Mouse (Mus musculus): ENCODE measurements at regions not wholly inside any gene's neighbourhood (a gene's known extent, or its start where the extent isn't known, plus 50 kb on each side); places are given as distances from the start of the nearest gene placed in this dataset.
A peak's percentile ranks its signal among the peaks of the same experiment; 100 is the strongest.

GRCm38 (mm10) chr8:41561995-41562394, 145.1 kb upstream of the Frg1 start:
- H3K27ac ChIP-seq (replicated peaks): no peak overlapping the region
- H3K4me1 ChIP-seq: no peaks in the 10 kb centered on the region
- no peaks in the 10 kb centered on the region for H3K27me3 ChIP-seq (replicated peaks)
- H3K4me2 ChIP-seq: peak overlapping the region; percentile 27
- ATAC-seq (ENCODE audit: extremely low read depth, insufficient number of reproducible peaks, low FRiP score, low TSS enrichment): no peak
- no peak overlapping the region for H3K9ac ChIP-seq
- no peak overlapping the region for H3K4me3 ChIP-seq
- no peaks in the 10 kb centered on the region for H3K9me3 ChIP-seq
- 60% methylated on average over 14 of the region's 14 CpGs for WGBS
- no peaks in the 10 kb centered on the region for H3K36me3 ChIP-seq

- no peak overlapping the region for H3K4me3 ChIP-seq
- no peaks in the 10 kb centered on the region for H3K27me3 ChIP-seq (replicated peaks)
- no peak overlapping the region for H3K4me2 ChIP-seq
- H3K4me1 ChIP-seq: no peaks in the 10 kb centered on the region
- H3K9me3 ChIP-seq: no peaks in the 10 kb centered on the region
- H3K9ac ChIP-seq: no peak overlapping the region
- no peak overlapping the region for H3K27ac ChIP-seq (replicated peaks)
- ATAC-seq (ENCODE audit: extremely low read depth, insufficient number of reproducible peaks, low FRiP score, low TSS enrichment): no peak
- 31% methylated on average over 3 of the region's 3 CpGs for WGBS
- H3K36me3 ChIP-seq: no peaks in the 10 kb centered on the region
Observed at GRCm38 (mm10) chr8:41556819-41557218, 139.9 kb upstream of the Frg1 start.

- Histone ChIP-seq H3K9ac (no peak overlapping the region), H3K4me3 (no peak overlapping the region), H3K4me1 (no peaks in the 10 kb centered on the region), H3K9me3 (no peaks in the 10 kb centered on the region), H3K36me3 (no peaks in the 10 kb centered on the region), H3K27ac (replicated peaks) (no peak overlapping the region), H3K4me2 (no peak overlapping the region), H3K27me3 (replicated peaks) (no peaks in the 10 kb centered on the region)
- ATAC-seq (ENCODE audit: extremely low read depth, insufficient number of reproducible peaks, low FRiP score, low TSS enrichment): no peak
- 63% methylated on average over 8 of the region's 8 CpGs for WGBS
Observed at GRCm38 (mm10) chr8:41552747-41553534, 136.1 kb upstream of the Frg1 start.

DNA sequence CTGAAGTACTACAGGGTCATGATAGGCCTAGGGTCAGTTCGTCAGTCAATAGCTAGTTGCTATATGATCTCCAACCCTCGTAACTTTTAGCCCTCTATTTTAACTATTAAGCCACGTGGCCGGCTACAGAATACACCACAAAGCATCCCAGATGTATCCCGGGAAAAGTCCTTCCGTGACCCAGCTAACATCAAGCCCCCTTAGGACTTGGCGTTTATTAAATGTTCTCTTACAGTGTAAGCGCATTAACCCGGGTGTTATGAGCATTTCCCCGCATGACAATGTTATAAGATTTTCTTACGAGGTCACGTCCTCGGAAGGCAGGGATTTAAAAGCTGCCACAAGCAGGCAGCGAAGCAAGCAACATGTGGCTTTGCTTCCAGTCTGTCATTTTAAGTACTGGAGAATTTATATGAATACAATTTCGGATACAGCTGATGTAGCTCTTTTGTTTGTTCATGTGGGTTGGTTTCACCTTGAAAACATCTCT, 135.1 kb upstream of the Frg1 start:
- Histone ChIP-seq H3K4me3 (no peak overlapping the region), H3K4me2 (no peak overlapping the region), H3K27me3 (replicated peaks) (no peaks in the 10 kb centered on the region), H3K9ac (no peak overlapping the region), H3K9me3 (no peaks in the 10 kb centered on the region), H3K4me1 (no peaks in the 10 kb centered on the region), H3K27ac (replicated peaks) (no peak overlapping the region), H3K36me3 (no peaks in the 10 kb centered on the region)
- 74% methylated on average over 15 of the region's 15 CpGs for WGBS
- ATAC-seq (ENCODE audit: extremely low read depth, insufficient number of reproducible peaks, low FRiP score, low TSS enrichment): no peak

- ATAC-seq (ENCODE audit: extremely low read depth, insufficient number of reproducible peaks, low FRiP score, low TSS enrichment): no peak
- no peak overlapping the region for H3K4me3 ChIP-seq
- no peak overlapping the region for H3K9ac ChIP-seq
- H3K27ac ChIP-seq (replicated peaks): no peak overlapping the region
- H3K9me3 ChIP-seq: no peaks in the 10 kb centered on the region
- no peaks in the 10 kb centered on the region for H3K36me3 ChIP-seq
- no peaks in the 10 kb centered on the region for H3K27me3 ChIP-seq (replicated peaks)
- H3K4me2 ChIP-seq: no peak overlapping the region
- no peaks in the 10 kb centered on the region for H3K4me1 ChIP-seq
- 68% methylated on average over 2 of the region's 2 CpGs for WGBS
Observed at GRCm38 (mm10) chr8:41550095-41550420, 133.2 kb upstream of the Frg1 start.

DNA sequence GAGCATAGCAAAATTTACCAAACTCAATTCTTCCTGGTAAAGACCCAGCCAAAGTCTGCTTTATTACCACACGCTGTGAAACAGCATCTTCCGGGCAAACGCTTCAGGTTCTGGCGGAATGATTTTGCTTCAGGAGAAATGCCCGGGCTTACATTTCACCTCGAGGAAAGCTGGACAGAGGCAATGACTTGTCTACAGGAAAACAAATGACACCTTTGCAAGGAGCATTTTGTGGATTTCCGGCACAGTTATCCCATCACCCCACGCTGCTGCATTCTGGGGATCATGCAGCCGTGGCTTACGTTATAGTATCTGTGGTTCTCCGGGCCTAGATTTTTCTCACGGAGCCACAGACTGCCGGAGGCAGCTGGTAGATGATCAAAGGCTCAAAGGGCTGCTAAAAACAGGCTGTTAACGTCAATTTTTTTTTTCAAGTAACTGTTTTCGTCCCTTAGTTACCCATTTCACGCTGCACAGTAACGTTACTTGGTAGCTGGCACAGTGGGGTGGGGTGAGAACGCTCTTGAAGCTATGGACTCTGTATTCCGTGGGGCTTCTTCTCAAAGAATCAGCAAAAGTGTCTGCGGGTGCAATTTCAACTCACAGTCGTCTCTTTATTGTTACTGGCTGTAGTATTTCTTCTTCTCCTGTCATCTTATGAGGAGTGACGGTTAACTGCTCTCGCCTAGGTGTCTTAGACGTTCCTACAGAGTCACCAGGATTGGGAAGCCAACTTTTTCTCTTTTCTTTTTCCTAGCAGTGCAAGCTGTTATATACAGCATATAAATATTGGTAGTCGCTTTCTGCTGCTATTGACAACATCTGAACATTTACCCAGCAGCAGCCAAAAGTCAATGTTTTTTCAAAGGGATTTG, 132.6 kb upstream of the Frg1 start:
- H3K9ac ChIP-seq: no peak overlapping the region
- no peaks in the 10 kb centered on the region for H3K4me1 ChIP-seq
- H3K27me3 ChIP-seq (replicated peaks): no peaks in the 10 kb centered on the region
- H3K4me3 ChIP-seq: no peak overlapping the region
- no peak for ATAC-seq (ENCODE audit: extremely low read depth, insufficient number of reproducible peaks, low FRiP score, low TSS enrichment)
- no peak overlapping the region for H3K4me2 ChIP-seq
- no peak overlapping the region for H3K27ac ChIP-seq (replicated peaks)
- no peaks in the 10 kb centered on the region for H3K36me3 ChIP-seq
- no peaks in the 10 kb centered on the region for H3K9me3 ChIP-seq
- WGBS: 71% methylated on average over 25 of the region's 25 CpGs

DNA sequence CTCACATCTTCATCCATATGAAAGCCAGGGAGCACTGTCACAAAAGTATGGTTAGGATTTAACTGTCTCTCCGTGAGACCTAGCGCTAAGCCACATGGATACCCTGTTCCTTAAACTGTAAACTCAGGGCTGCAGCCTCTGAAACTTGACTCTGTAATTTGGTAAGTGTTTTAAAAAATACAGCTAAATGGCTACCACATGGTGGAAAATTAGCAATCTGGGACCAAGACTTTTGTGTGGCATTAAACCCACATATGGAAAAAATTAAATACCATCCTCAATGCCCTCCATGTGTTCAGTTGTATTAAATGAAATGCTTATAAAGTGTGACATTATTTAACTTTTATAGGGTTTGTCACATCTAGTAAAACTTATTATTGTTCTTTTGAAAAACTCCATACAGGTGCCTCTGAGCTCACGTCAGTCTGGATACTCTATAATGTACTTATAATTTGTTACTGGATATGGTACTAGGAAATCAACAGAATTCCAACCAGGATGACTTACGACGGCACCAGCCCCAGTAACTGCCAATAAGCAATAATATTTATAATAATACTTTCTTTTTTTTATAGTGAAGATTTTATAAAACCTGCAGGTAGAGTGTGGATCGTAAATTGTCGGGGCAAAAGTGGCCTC, 131.0 kb upstream of the Frg1 start:
- Histone ChIP-seq H3K4me2 (no peak overlapping the region), H3K4me3 (no peak overlapping the region), H3K36me3 (no peaks in the 10 kb centered on the region), H3K9ac (no peak overlapping the region), H3K27ac (replicated peaks) (no peak overlapping the region), H3K9me3 (no peaks in the 10 kb centered on the region), H3K27me3 (replicated peaks) (no peaks in the 10 kb centered on the region), H3K4me1 (no peaks in the 10 kb centered on the region)
- ATAC-seq (ENCODE audit: extremely low read depth, insufficient number of reproducible peaks, low FRiP score, low TSS enrichment): no peak
- 85% methylated on average over 7 of the region's 7 CpGs for WGBS

DNA sequence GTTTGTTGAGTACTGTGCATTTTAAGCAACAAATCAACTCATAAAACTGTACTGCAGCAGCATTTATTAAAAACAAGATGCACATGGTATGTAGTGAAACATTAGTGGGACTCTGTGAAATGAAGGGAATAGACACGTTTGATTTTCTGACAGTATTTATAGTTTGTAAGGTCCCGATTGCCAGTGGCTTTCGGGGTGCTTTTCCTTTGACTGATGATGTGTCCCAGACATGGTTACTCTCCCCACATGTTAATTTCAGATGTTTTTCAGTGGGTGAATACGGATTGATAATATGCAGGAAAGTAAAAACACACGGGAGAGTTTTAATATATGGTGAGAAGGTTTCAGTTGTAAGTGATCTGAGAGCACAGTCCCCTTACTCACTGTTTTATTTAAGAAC, 115.3 kb upstream of the Frg1 start:
- H3K27me3 ChIP-seq (replicated peaks): no peaks in the 10 kb centered on the region
- H3K4me2 ChIP-seq: no peak overlapping the region
- 69% methylated on average over 5 of the region's 5 CpGs for WGBS
- no peak overlapping the region for H3K9ac ChIP-seq
- H3K4me3 ChIP-seq: no peak overlapping the region
- H3K36me3 ChIP-seq: no peaks in the 10 kb centered on the region
- no peak overlapping the region for H3K27ac ChIP-seq (replicated peaks)
- no peaks in the 10 kb centered on the region for H3K4me1 ChIP-seq
- ATAC-seq (ENCODE audit: extremely low read depth, insufficient number of reproducible peaks, low FRiP score, low TSS enrichment): no peak
- H3K9me3 ChIP-seq: no peaks in the 10 kb centered on the region

DNA sequence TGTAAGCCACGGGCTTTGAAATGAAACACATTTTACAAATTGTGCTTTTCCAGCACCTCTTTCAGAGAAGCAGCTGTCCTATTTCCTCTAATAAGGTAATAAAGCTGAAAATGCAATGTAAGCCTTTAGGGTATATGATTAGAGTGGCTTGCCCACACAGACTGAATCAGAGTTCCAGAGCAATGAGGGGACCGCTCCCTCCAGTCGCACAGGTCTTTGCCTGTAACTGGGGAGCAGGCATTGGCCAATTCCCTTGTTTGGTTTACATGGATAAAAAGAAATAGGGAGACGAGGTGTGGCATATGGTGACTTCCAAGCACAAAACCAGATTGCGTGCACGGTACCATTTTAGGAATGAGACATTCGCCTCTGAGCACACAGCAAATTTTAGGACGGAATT, 112.7 kb upstream of the Frg1 start:
- Histone ChIP-seq H3K4me1 (no peaks in the 10 kb centered on the region), H3K4me2 (no peak overlapping the region), H3K9me3 (no peaks in the 10 kb centered on the region), H3K36me3 (no peaks in the 10 kb centered on the region), H3K4me3 (no peak overlapping the region), H3K27ac (replicated peaks) (no peak overlapping the region), H3K9ac (no peak overlapping the region), H3K27me3 (replicated peaks) (no peaks in the 10 kb centered on the region)
- WGBS: 82% methylated on average over 8 of the region's 8 CpGs
- ATAC-seq (ENCODE audit: extremely low read depth, insufficient number of reproducible peaks, low FRiP score, low TSS enrichment): no peak

DNA sequence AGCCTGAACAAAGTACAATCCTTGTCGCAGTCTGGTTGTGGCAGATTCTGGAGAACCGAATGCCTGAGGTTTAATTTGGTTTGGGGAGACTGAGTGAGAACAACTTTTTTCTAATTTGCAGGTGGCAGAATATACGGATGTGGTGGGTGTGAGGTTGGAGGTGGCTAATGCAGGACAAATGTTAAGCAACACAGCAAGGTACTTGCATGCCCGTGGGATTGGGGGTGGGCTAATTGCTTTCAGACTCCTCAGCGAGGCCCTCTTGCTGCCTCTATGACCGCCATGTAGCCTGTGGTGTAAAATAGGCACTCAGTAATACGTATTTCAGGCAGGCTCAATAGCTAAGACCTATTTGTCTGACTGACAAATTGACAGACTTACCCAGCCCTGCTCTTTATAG, 109.4 kb upstream of the Frg1 start:
- no peak overlapping the region for H3K27ac ChIP-seq (replicated peaks)
- H3K4me1 ChIP-seq: no peaks in the 10 kb centered on the region
- H3K4me2 ChIP-seq: no peak overlapping the region
- no peak for ATAC-seq (ENCODE audit: extremely low read depth, insufficient number of reproducible peaks, low FRiP score, low TSS enrichment)
- WGBS: 76% methylated on average over 7 of the region's 7 CpGs
- H3K9me3 ChIP-seq: no peaks in the 10 kb centered on the region
- H3K9ac ChIP-seq: no peak overlapping the region
- no peaks in the 10 kb centered on the region for H3K36me3 ChIP-seq
- no peak overlapping the region for H3K4me3 ChIP-seq
- H3K27me3 ChIP-seq (replicated peaks): no peaks in the 10 kb centered on the region

DNA sequence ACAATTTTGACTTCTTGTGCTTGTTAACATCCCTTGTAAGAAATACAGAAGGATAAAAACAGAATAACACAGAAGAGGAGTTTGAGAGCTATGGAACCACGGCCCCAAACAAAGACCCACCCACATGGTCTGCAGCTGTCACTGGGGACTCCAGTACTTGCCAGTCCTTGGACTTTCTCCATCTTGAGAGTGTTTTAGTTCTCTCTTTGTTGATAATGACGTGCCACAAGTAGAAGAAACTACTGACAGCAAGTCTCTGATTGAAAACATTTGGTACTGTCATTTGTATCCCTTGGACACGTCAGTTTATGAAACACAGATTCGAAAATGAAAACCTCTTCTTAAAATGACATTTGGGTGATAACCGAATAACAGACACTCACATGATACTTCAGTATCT, 68.3 kb upstream of the Frg1 start:
- no peaks in the 10 kb centered on the region for H3K4me1 ChIP-seq
- no peak overlapping the region for H3K4me3 ChIP-seq
- H3K27ac ChIP-seq (replicated peaks): no peak overlapping the region
- H3K9ac ChIP-seq: no peak overlapping the region
- no peak overlapping the region for H3K4me2 ChIP-seq
- WGBS: 55% methylated on average over 5 of the region's 5 CpGs
- H3K9me3 ChIP-seq: no peaks in the 10 kb centered on the region
- no peaks in the 10 kb centered on the region for H3K36me3 ChIP-seq
- H3K27me3 ChIP-seq (replicated peaks): no peaks in the 10 kb centered on the region
- ATAC-seq (ENCODE audit: extremely low read depth, insufficient number of reproducible peaks, low FRiP score, low TSS enrichment): no peak
